Mouse (Mus musculus): ENCODE measurements around the gene Gclc.
A peak's percentile ranks its signal among the peaks of the same experiment; 100 is the strongest.

Gclc gene

DNA sequence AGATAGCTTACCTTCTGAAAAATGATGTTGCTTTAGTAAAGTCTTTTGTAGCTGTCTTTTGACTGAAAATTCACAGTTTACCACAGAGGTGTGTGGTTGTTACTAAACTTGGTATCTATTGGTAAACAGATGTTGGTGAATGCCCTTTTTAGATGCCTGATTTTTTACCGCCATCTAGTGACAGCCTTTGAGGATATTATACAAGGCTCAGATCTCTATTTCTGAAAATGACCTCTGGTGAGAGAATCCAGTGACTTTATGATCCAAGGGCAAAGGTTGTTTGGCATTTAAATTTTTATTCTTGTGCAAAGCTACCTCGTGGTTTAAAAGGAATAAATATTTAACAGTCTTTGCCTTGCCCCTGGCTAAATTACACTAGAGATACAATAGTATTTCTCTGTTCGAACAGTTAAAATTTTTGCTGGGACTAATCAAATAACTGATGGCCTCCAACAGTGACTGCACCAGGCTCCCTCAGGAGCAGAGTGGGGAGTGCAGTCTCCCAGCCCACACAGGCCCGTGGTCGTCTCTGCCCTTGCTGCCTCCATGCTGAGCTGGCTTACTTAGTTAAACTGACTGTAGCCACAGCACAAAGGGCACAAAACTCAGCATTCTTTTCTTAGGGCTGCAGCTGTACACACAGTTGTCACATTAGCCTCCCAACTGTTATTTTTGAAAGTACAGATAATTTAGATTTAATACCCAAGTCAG is 27.3 kb downstream of the Gclc start:
- DNase-seq (ENCODE audit: extremely low read depth, insufficient read length, low spot score), result no peak

DNA sequence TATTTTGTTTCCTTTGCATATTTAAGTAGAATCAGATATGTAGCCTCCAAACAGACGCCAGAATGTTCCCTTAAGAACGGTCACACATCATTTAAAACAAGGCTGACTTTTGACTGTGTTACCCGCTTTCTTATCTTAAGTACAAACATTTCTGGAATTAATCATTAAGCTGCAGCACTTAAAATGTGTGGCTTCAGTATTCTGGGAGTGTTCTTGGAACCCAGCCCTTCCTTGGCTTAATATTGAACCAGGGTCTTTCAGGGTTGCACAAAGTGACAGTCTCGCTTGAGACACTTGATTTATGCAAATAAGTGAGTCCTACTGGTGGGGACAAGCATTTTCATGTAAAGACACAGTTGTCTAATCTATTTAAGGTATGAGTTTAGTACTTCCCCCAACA is 27.9 kb downstream of the Gclc start:
- no peak for DNase-seq (ENCODE audit: extremely low read depth, insufficient read length, low spot score)

DNA sequence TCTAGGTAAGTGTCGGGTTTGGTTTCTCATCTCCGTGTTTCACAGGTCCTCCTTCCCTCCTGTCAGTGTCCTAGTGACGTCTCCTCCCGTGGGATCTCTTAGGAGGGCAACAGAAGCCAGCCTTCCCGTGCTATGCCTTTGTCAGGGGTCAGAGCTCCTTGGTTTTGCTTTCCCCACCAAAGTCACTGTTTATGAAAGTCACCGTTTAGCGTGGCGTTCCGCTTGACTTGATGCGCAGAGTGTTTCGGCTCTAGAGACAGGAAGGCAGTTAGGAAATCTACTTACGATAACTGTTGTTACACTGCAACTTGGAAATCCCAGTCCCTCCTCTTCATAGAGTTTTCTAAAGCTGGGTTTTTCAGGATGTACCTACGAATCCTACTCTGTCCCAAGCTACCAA is 28.7 kb downstream of the Gclc start:
- DNase-seq (ENCODE audit: extremely low read depth, insufficient read length, low spot score), result no peak

DNA sequence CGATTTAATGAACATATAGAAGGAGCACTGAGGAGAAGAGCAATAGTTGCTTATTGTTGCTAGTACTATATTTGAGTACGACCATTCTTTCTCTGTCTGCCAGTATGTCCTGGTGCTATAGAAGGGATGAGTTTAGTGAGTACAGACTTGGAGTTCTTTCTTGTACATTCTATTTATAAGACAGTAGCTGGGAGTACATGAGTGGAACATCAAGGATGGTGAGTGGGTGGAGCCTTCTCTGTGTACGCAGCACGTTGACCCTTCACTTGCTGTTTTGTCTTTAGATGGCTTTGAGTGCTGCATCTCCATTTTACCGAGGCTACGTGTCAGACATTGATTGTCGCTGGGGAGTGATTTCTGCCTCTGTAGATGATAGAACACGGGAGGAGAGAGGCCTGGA is 31.1 kb downstream of the Gclc start:
- no peak for DNase-seq (ENCODE audit: extremely low read depth, insufficient read length, low spot score)

DNA sequence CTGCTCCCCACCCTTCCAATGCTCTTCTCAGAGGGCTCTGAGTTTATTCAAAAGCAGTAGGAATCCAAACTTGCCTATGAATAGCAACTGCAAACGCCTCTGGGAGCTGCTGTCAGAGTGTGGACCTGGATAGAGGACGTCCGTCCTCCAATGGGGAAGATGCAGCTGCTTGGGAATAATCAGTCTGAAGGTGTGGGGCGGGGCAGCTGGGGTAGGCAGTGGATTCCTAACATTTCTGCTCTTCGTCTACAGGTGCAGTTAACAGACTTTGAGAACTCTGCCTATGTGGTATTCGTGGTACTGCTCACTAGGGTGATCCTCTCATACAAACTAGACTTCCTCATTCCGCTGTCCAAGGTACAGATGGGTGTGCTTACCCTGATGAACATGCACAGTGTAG is 33.6 kb downstream of the Gclc start:
- no peak for DNase-seq (ENCODE audit: extremely low read depth, insufficient read length, low spot score)

DNA sequence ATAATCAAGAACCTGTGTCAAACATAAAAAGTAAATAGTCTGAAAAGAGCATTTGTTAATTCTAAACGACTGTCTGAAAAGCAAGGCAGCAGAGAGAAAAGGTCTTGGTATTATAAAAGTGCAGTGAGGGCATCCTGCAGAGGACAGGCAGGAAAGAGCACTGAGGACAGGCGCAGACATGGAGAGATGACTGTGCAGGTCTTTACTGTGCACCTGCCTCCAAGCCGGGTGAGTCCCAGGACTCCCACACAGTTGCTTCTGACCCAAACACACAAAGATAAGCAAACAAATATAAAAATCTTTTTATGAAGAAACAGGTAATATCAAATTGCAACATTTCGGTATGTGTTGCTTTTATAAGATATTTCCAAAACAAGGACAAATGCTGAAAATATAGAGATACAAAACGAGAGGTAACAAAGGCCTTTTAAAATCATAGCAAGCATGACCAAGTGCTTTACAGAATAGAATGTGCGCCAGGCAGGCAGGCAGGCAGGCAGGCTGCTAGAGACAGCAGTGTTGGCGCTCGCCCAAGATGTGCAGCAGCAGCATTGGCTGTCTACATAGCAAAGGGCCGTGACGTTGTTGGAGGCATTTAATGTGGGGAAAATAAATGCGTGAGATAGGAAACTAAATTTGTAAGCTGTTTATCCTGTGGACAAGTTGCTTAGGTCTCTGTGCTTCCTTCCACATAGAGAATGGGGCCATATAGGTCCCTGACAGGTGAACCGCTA is 35.4 kb downstream of the Gclc start:
- no peak for DNase-seq (ENCODE audit: extremely low read depth, insufficient read length, low spot score)

DNA sequence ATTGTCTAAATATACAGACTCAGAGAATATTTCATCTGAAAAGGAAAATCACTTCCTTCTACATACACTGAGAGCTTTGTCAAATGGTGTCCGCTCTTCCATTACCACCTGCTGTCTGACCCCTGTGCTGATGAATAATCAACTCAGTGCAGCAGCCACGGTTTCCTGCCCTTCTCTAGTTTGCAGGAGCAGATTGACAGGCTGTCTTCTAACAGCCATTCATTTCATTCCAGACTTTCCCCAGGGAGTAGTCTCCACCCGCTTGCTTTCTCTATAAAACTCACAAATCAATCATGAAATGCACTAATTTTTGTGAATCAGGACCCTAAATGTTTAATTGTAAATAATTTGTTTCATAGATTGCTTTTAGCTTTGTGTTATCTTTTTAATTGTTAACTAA is 39.5 kb downstream of the Gclc start:
- DNase-seq (ENCODE audit: extremely low read depth, insufficient read length, low spot score), result no peak

DNA sequence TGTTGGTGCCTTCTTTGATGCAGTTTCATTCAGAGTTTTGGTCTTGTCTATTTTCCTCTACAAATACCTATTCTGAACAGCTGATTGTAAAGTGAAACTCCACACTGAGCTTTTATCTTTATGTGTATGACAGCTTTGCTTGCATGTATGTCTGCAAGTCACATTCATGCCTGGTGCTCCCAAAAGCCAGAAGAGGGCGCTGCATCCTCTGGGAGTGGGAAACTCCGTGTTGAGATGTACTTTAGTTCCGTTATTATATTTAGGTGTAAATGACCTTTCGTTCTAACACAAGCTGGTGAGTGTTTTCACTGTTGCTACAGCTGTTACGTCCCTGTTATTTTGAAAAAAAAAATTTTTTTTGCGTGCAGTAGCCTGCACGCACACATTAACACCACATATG is 48.1 kb downstream of the Gclc start:
- no peak for DNase-seq (ENCODE audit: extremely low read depth, insufficient read length, low spot score)

DNA sequence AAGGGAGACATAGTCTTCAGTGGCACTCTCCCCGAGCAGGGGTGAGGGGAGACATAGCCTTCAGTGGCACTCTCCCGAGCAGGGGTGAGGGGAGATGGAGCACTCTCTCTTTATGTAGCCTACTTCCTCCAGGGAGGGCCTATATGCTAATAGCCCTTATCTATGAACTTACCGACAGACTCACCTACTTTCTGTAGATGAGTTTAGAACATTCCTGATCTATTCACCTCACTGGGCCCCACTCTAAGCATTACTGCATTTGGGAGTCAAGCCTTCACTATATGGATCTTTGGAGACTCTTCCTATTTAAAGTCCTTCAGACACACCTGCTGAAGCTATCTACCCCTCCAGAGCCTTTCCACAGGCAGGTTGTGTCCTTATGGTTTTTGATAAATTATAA is 52.1 kb downstream of the Gclc start:
- no peak for DNase-seq (ENCODE audit: extremely low read depth, insufficient read length, low spot score)

DNA sequence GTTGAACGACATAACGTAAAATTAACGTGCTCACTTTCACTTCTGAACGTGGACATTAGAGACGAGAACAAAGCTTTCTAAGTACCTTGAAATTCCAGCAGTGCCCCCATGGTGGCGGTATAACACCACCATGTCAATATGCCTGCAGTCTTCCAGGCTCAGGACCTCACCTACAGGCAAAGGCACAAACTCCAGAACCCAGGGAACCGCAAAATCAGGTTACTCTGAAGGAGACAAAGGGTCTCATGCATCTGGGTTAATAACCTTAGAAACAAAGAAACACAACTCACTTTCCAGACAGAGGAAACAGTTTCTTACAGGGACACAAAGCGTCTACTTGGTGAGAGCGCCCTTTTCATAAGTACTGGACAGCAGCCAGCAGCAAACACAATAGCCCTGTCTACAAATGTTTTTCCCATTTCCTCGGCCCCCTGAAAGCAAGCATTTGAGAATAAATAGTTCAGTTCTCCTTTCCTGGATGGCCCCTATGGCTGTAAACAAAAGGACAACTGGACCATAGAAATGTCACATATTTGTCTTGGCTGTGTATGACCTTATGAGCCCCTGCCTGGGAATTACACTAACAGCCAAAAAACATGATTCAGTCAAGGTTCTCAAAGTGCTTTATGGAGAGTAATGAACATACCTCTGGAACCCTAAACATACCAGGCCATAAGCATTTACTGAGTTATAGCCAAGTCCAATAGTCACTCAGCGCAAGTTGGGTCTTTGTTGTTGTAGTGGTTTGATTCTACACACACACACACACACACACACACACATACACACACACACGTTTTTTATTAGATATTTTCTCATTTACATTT is 52.7 kb downstream of the Gclc start:
- peak; percentile 48 for DNase-seq (ENCODE audit: extremely low read depth, insufficient read length, low spot score)

DNA sequence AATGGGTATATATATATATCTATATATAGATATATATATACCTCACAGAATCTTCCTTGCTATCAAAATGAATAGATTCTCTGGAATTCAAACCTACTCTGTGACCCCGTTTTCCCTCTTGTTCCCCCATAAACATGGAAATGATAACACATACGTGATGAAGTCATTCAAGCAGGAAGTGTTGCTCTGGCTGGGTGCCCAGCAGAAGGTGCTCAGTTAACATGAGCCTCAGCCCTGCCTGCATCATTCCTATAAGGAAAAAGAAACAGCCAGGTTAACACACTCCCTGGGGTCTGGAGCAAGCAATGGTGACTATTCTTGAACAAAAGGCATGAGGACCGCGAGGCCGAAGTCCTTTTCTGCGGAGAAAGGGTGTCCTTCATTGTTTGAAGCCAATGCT is 54.1 kb downstream of the Gclc start:
- no peak for DNase-seq (ENCODE audit: extremely low read depth, insufficient read length, low spot score)

DNA sequence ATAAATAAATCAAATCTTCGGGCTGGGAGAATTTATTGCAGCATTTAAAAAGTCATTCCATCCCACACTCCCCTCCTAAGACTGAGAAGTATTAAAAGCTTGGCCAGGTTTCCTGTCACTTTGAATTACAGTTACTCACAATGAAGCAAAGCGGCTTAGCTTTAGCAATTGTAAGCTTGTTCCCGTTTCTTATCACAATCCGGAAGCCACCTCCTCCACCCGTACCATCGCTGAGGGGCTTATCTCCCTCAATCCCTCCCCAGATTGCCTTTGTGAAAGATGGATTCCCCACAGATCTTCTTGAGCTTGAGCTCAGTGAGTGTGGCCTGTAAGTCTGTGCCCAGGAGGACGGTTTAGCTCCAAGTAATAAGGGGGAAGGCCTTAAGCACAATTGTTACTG is 64.5 kb downstream of the Gclc start:
- no peak for DNase-seq (ENCODE audit: extremely low read depth, insufficient read length, low spot score)

DNA sequence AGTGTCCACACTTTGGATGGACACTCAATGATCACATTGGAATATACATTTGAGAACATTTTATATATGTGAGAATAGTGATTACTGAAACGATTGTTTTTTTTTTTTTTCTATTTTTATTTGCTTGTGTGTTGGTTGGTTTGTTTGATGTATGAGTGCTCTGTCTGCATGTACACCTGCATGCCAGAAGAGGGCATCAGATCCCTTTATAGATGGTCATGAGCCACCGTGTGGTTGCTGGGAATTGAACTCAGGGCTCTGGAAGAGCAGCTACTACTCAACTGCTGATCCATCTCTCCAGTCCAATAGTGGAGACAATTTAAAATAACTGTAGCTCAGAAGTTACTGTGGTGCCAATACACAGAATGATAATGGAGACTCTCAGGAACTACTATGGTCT is 65.0 kb downstream of the Gclc start:
- DNase-seq (ENCODE audit: extremely low read depth, insufficient read length, low spot score), result no peak

DNA sequence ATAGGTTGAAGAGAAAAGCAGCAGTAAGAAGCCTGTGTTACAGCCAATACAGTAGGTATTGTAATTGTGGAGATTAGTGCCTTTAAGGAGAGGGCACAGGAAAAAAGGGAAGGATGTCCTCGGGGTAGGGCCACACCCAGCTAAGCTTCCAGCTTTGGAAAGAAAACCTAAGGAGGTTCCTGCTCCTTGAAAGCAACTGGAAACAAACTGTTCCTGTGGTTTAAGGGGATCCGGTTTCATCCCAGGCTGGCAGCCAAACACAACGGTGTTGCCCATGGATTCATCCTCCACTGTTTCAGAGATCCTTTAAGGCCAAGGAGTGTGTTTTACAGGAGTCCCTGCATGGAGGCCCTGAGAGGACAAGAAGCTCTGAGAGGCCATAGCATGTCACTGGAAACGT is 66.5 kb downstream of the Gclc start:
- DNase-seq (ENCODE audit: extremely low read depth, insufficient read length, low spot score), result no peak

DNA sequence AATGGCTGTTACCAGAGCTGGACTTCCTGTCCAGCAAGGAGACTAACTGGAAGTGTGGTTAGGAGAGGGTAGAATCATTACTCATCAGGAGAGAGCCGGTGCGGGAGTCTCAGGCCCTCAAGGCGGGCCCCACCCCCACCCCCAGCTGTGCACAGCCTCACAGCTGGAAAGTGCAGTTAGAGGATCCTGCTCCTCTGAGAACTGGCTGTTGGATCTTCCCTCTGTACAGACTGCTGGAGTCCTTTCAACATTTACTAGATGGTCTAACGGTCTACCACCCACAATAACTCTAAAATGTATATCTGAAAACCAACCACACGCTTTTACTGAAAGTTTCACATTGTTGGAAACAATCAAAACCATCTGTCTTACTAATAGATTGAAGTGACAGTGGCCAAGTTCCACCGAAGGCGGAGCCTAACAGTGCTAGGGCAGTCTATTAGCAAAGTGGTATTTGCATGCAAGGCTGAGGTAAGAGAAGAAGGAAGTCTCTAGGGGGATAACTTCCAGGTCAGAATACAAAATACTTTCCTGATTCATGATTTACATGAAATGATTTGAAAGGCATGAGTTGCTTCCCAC is 71.1 kb downstream of the Gclc start:
- peak; percentile 83 for DNase-seq (ENCODE audit: extremely low read depth, insufficient read length, low spot score)

DNA sequence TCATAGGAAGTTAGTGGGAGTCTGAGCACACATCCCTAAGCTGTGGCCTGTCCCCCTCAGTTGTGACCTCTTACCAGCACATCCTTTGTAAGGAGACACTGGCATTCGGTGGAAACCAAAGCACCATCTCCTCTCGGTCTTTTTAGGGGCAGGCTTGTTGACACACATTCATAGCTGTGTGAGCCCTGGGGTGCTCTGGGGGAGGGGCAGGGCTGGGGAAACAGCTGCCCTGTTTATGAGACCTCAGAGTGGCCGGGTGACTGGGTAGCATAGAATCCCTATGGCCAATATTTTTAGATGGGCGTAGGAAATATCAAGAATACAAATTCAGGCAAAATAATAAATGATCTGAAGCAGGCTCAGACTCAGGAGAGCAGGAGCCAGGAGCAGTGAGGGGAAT is 71.9 kb downstream of the Gclc start:
- DNase-seq (ENCODE audit: extremely low read depth, insufficient read length, low spot score), result no peak

DNA sequence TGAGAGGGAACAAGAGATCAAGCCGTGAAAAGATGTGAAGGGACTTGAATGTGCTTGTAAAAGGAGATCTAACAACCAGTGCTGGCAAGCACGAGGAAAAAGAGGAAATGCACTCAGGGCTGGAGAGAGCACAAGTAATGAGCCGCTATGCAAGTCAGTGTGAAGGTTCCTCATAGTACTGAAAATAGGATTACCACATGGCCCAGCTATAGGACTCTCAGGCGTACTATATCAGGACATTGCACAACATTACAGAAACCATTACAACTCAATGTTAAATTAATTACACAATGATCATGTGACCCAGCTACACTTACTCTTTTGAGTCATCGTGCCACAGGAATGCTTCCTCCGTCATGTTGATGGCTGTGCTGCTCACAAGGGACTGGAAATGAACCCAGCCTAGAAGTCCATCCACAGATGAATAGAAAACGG is 74.2 kb downstream of the Gclc start:
- DNase-seq (ENCODE audit: extremely low read depth, insufficient read length, low spot score), result peak; percentile 49

DNA sequence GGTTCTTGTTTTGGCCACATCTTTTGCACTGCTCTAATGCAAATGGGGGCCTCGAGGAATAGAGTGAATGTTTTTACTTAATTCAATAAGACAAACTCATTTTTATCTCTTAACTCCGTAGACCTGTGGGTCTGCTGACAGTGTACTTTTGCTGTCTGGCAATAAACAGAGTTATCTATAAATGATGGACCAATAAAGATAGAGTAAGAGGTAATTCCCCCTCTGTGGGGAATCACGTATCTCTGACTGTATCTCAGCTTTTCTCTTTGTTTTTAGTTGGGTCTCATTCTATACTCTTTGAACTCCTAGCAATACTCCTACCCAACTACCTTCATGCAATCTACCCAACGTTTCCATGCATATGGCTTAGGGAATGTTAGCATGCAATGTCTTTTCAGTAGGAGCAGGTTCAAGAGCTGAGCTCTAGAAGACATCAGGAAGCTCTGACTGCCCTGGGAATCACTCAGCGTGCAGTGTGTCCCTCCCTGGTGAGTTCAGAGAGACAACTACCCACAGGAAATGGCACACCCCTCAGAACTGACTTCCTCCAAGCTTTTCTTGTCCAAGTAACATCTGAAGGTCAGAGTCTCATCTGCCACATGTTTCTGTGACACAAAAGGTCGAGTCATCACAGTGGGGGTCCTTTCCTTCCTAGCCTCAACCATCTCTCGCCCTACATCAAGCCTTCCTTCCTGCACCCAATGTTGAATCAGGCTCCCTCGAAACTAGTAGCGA is 80.1 kb downstream of the Gclc start:
- DNase-seq (ENCODE audit: extremely low read depth, insufficient read length, low spot score), result no peak

DNA sequence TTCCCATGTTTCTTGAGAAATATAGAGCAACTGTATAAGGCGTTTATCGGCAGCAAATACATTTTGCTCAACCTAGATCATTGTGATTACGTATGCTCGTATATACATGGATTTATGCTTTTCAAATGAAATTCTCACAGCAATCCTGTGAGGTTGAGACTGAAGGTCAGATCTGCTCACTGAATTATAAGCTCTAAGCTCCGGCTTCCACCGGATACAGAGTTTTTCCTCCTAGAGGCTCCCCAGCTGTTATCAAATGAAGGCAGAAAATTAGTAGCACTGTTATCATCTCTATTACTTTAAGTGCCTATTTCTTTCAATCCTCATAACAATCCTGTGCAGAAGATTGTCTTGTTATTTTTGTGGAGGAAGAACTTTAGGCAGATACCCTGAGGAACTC is 80.8 kb downstream of the Gclc start:
- no peak for DNase-seq (ENCODE audit: extremely low read depth, insufficient read length, low spot score)

DNA sequence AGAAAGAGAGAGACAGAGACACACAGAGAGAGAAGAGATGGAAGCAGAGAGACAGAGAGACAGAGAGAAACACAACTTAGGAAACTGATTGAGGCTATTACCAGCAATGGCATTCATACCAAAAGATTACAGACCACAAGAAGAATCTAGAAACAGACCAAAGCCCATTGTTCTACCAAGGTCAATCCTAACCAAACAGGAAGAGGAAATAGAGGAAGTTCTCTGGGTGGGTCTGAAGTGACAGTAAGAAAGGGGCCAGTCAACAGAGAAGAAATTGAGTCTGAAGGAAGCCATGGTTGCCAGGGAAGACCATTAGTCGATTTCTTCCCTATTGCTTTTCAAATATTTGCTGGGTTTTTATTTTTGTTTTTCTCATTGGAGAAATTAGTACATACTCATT is 81.4 kb downstream of the Gclc start:
- DNase-seq (ENCODE audit: extremely low read depth, insufficient read length, low spot score), result no peak

DNA sequence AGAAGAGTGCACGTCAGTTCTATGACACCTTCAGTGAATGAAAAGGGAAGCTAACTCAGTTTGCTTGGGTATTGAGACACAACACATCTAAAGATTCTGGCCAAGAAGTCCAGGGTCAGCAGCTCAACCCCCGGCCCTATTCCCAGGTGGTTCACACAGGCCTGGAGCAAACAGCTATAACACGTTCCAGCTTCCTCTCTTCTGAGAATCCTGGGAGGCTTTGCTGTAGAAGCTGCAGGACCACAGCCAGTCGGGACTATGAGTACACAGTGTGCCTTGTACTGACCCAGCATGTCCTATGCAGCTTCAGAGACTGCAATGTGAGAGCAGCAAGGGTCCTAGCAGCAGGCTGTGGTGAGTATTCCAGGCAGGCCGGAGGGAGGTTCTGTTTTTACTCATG is 84.3 kb downstream of the Gclc start:
- DNase-seq (ENCODE audit: extremely low read depth, insufficient read length, low spot score), result no peak
